Mouse (Mus musculus) kidney, adult 9 months (tissue): ENCODE measurements at regions not wholly inside any gene's neighbourhood (a gene's known extent, or its start where the extent isn't known, plus 50 kb on each side); places are given as distances from the start of the nearest gene placed in this dataset.

ENCODE experiments used
- DNase-seq: peaks from one replicate; pipeline ENCODE4 v3.0.0; 2022

- no peak for DNase-seq
Observed at GRCm38 (mm10) chr5:128550736-128551135, 49.9 kb upstream of the Fzd10 start.

DNA sequence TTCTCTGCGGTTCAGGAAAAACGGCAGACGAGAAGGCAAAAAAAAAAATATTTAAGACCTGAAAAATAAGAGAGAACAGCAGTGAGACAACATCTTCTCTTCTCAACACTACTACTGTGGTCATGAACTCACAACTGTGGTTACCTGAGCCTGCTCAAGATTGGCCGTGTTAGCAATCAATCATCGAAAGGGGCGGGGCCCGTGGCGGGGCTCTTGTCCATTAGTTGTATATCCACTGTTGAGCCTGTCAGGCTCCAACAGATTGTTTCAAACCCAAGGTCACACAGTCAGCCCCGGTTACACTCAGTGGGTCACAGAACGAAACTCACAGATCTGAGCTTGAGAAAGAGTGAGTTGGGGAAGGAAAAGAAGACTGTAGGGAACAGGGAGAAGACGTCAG lies 50.8 kb upstream of the Fzd10 start:
- no peak for DNase-seq

GRCm38 (mm10) chr5:128542049-128542448 lies 58.6 kb upstream of the Fzd10 start:
- peak; percentile 3 for DNase-seq

DNA sequence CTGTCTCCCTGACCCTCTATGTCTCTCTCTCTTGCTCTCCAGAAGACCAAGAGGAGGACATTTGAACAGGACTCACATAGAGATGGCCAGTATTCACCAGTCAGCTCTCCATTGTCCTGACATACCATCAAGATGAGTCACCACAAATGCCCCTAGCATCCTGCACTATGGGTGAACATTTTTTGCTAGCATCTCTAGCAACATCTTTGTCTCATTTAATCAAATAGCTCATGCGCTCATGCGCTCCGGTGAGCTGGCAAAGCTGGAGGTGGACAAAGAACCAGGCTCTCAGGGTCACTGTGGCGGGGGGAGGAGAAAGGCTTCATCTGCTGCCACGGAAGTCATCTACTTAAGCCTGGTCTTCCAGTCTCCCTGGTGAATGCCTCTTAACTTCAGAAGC lies 62.0 kb upstream of the Fzd10 start:
- no peak for DNase-seq

- DNase-seq: no peak
Observed at GRCm38 (mm10) chr5:128537218-128537617, 63.4 kb upstream of the Fzd10 start.

DNA sequence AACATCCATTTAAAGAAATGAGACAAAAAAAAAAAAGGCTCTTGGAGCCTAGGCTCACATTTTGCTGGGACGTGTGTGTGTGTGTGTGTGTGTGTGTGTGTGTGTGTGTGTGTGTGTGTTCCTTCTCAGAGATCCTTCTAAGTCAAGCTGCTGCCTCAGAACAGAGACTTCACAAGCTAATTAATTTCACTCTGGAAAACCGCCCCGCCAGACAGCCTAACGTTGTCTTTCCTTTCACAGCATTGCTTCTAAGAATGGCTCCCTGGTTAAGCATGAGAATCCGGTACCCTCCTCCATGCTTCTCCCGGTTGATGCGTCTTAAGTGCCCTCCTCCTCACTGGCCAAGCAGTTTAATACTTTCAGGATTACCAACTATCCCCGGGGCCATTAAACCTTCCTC lies 64.3 kb upstream of the Fzd10 start:
- no peak for DNase-seq

GRCm38 (mm10) chr5:128527241-128527640 lies 73.4 kb upstream of the Fzd10 start:
- DNase-seq: no peak

DNA sequence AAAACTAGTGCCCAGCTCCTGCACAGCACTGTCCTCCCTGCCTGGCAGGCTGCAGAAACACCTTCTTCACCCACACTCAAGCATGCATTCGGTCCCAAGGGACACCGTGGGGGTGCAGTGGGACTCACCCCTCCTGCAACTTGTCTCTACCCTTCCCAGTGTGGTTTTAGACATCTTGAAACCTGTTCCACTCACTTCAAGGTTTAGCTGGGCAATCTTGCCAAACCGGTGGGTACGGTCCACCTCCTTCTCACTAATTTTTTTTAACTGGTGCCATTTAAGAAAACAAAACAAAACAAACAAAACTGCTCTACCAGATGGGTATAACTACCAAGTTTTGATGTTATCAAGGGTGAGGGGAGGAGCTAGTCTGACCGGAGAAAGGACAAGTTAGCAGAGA lies 74.2 kb upstream of the Fzd10 start:
- DNase-seq: no peak

DNA sequence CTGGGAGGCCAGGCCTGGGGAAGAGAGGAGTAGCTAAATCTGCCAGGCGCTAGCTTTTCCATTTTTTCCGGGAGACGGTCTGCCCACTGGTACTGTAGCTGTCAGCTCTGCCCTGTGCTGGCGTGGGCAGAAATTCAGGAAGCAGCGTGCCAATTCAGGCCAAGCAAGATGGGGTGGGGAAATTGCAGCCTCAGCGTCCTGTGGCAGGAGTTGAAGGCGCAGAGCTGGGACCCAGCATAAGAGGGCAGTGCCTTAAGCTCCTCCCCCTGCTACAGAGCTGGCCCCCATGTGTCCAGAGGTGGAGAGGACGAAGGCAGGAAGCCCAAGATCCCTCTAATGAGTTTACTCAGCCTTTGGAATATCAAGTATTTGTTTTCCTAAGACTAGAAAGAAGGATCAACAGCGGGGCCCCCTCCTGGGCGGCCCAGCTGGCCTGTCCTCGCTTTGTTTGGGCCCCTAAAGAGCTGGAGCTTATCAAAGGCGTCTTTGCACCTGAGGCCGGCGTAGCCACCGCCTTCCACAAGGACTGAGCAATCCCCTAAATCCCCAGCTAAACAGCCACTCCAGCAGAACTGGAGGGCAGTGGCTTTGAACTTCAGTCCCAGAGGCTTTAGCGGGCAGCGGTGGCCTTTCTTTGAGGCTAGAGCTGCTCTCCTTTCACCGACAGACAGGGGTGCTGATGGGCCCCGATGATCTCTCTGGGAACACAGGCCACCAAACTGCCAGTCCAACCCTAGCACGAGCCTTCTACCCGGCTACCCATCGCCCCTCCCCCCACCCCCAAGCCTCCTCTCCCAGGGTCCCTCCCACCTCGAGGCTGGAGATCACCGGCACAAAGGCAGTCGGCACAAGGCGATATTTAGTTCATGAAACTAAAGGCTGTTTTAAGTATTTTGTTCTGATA lies 76.0 kb upstream of the Fzd10 start:
- DNase-seq: no peak

GRCm38 (mm10) chr5:128522667-128523066 lies 78.0 kb upstream of the Fzd10 start:
- DNase-seq: peak; percentile 20

GRCm38 (mm10) chr5:128517336-128517735 lies 83.3 kb upstream of the Fzd10 start:
- DNase-seq: no peak

DNA sequence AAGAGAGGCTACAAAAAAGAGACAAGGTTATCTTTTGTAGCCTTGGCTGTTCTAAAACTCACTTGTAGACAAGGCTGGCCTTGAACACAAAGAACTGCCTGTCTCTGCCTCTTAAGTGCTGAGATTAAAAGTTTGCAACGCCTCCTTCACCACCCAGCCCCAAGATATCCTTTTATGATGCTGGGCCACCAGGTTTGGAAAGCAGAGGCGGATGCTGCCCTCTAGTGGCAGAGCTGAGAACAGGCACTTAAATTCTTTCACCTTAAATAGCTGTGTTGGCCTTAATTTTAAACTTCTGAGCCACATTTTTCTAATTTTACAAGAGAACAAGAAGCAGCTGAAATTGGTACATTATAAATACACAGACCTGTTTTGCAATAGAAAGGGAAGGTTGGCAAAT lies 82.5 kb upstream of the Tmem132d start:
- DNase-seq: no peak

DNA sequence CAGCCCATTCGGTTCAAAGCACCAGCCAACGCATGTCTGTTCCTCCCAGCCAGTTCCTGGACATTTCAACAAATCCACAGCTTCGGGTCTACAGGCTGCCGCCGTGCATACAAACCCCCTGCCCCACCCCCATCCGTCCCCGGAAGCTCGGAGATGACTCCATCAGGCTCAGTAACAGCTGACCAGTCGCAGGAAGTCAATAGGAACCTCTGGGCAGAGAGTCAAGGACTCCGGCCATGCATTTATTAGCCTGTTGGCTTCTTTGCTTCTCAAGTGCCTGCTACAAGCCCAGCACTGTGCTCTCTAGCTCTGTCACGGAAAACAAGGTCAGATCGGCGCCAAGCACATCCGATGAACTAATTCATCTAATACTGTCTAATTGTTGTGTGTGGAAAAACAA lies 80.4 kb upstream of the Tmem132d start:
- DNase-seq: no peak

DNA sequence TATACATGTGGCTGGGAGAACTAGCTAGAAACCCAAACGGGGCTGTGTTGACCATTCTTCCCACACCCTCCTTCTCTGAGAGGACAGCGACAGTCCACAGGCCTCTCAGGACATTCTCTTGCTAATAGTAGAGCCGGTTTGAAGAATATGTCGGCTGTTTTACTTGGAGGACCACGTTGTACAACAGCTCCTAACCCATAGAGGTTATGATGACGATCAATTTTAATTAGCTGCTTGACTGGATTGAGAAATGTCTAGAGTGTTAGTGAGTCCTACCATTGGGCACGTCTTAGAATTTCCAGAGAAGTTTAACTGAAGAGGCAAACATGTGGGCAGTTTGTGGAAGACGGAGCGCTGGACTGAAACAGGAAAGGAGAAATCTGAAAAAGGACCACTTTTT lies 79.7 kb upstream of the Tmem132d start:
- DNase-seq: no peak

DNA sequence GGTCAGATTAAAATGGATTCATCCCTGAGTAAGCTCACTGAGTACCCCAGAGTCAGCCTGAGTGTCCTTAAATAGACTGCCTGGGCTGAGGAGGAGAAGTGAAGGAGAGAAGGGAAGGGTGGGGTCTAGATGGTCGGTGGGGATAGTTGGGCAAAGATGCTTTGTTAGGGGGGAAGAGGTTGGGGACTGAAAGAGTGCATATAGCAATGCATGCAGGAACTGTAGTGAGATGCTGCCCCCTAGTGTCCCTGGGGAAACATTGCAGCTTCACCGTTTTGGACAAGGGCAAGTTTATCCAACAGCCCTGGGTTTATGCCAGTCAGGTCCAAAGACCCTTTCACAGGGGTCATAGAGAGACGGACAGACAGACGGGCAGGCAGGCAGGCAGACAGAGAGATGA lies 71.6 kb upstream of the Tmem132d start:
- DNase-seq: peak; percentile 32

DNA sequence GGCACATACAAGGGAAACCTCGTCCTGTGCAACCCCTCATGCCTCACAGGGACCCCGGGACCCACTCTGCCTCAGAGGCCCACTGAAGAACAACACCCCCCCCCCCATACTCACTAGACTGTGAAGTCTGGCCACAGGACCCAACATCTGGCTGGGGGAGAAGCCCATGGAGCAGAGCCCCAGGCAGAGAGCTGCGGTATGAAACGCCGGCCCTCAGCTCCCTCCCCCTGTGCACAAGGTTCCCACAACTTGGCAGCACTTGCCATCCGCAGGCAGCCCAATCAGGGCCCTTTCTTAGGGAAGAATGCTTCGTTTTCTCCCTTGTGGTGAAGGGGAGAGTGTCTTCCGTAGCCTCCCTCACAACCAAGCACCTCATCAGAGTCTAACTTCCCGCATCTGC lies 66.6 kb upstream of the Tmem132d start:
- no peak for DNase-seq

GRCm38 (mm10) chr5:128499033-128499432 lies 66.2 kb upstream of the Tmem132d start:
- peak; percentile 20 for DNase-seq

- no peak for DNase-seq
Observed at GRCm38 (mm10) chr5:128492541-128492940, 59.7 kb upstream of the Tmem132d start.

DNA sequence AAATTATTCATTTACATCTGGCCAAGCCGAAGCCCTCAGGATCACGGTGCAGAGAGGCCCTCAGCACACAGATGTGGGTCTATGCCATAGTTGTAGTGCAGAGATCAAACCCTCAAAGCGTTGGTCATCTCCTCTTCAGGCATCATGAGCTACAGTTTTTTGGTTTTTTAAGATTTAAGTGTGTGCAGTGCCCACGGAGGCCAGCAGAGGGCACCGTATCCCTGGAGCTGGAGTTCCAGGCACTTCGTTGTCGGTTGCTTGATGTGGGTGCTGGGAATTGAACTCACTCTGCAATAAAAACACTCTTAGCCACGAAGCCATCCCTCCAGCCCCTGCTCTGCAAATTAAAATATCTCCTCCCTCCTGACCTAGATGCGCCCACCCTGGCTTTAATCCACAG lies 58.3 kb upstream of the Tmem132d start:
- DNase-seq: peak; percentile 5

- no peak for DNase-seq
Observed at GRCm38 (mm10) chr5:128488872-128489580, 56.1 kb upstream of the Tmem132d start.

- DNase-seq: no peak
Observed at GRCm38 (mm10) chr5:128487371-128487770, 54.5 kb upstream of the Tmem132d start.

- no peak for DNase-seq
Observed at GRCm38 (mm10) chr5:128484116-128484515, 51.2 kb upstream of the Tmem132d start.

DNA sequence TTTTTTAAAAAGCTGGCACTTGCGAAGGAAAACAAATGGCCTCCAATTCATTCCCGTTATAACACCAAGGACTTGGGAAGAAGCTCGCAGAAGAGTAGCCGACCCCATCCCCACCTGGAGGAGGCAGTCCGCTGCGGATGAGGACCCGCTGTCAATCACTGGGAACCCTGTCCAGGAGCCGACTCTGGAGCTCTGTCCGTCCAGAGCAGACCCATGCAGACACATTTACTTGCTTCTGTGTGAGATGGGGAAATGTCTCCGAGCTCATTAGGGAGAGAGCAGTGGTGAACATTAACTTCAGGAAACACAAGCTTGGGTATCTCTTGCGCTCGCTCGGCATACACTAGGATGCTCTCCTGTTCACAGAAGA lies 50.5 kb upstream of the Tmem132d start:
- no peak for DNase-seq
